Mouse (Mus musculus) cerebellum, adult 2 months (tissue): Measurements from ENCODE around the gene Figla.

Experiments
- CTCF ChIP-seq: fragments of 200-500 bp; IDR thresholded peaks from 2 replicates; pipeline ENCODE4 v1.5.1; 2011; ENCODE audit warnings: low read depth, mild to moderate bottlenecking, control low read depth, low read length, moderate library complexity, borderline replicate concordance; ENCODE audit not compliant: insufficient read depth
- POLR2A ChIP-seq: fragments of 200-500 bp; IDR thresholded peaks from 2 replicates; pipeline ENCODE4 v1.6.1; 2011; ENCODE audit warnings: low read length, control low read depth, borderline replicate concordance; ENCODE audit not compliant: insufficient read depth

DNA sequence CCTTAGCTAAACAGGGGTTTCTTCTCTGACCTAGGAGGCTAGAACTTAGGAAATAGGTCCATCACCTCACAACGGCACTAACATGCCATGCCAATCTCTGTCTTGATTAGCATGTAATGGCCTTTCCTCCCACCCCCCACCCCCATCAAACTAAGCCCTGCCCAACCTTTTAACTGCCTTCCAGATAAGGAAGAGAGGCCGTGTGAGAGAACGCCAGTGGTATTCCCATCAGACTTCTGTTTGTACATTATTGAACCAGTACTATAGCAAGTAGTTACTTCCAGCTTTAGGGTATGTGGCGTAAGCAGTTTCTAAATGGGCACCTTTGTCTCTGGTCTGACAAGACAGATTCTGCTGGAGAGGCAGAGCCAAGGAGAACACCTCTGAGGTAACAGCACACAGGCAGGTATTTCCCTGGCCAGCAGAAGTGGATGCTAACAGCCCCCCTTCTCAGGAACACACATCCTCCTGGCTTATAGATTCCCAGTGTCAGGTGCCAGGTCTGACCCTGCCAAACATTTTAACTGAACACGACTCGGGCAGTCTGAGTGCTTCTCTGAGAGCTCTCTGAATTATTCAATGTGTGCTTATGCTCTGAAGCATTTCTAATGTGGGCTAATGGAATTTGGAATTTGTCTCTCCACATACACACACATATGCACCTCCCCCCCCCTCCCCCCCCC is 34.8 kb downstream of the Figla start:
- TF ChIP-seq CTCF, result no peak
- no peak for TF ChIP-seq POLR2A
